Mouse (Mus musculus) CD4-positive, CD25-positive, alpha-beta regulatory T cell (primary cell): Measurements from ENCODE around the gene Pm20d1. TPM values are rescaled to one million over a fixed set of nuclear protein-coding genes. Genes with fewer than 3 reads are reported as not detected.

Experiments used
- polyA plus RNA-seq: library from polyadenylated mRNA; unstranded; fragments of 100-300 nt; shearing (Covaris generic); gene quantifications from one replicate; pipeline ENCODE4 v1.2.1, GENCODE M21; 2017

Gene Pm20d1
- polyA plus RNA-seq, result 0.06 TPM

GRCm38 (mm10) chr1:131797202-131797909 is at the start of gene Pm20d1:
Gene Pm20d1, plus strand, starts transcription at chr1:131797381.

GRCm38 (mm10) chr1:131827207-131827786 is 30.1 kb downstream of the Pm20d1 start, which contains the start of gene Slc41a1:
Gene Slc41a1, plus strand, starts transcription at chr1:131827493.

GRCm38 (mm10) chr1:131867093-131867945 is 70.1 kb downstream of the Pm20d1 start, which contains the start of gene Rab29:
Gene Rab29, plus strand, starts transcription at chr1:131867224.

Other genes with a start within 250 kb of the Pm20d1 start
- 0.05 TPM for gene Avpr1b, start 198.1 kb upstream of the Pm20d1 start, polyA plus RNA-seq
- gene Ctse, start 159.1 kb upstream of the Pm20d1 start, polyA plus RNA-seq, result 25.1 TPM
- gene Rab7b, start 108.7 kb upstream of the Pm20d1 start, polyA plus RNA-seq, result 0.14 TPM
- not detected for gene Slc26a9, start 53.4 kb upstream of the Pm20d1 start, polyA plus RNA-seq
- gene Slc41a1, start 30.1 kb downstream of the Pm20d1 start, polyA plus RNA-seq, result 29.1 TPM
- gene Rab29, start 69.8 kb downstream of the Pm20d1 start, polyA plus RNA-seq, result 38.7 TPM
- gene Nucks1, start 113.2 kb downstream of the Pm20d1 start, polyA plus RNA-seq, result 45.2 TPM
- 0.81 TPM for gene Slc45a3, start 165.6 kb downstream of the Pm20d1 start, polyA plus RNA-seq
- gene Elk4, start 210.2 kb downstream of the Pm20d1 start, polyA plus RNA-seq, result 109 TPM